Mouse (Mus musculus) layer of hippocampus, adult 18-20 months (tissue): ENCODE results near the gene Gdf15. TPM values are rescaled to one million over a fixed set of nuclear protein-coding genes. Genes with fewer than 3 reads are reported as not detected.
A peak's percentile ranks its signal among the peaks of the same experiment; 100 is the strongest.

Experiments
- DNase-seq, 2 experiments: peaks; one replicate each; pipeline ENCODE4 v3.0.0; 2022; ENCODE audit warnings: low spot score in 2 of 2
- long read RNA-seq: library from polyadenylated mRNA; stranded (forward); transcript quantifications from one replicate; pipeline ENCODE4 v2.0.0, GENCODE M21; 2021
- total RNA-seq, 2 experiments: library from RNA; stranded (reverse); gene quantifications; 2 replicates each; pipeline ENCODE4 v1.2.3; 2021

Gdf15 gene
- total RNA-seq: not detected
- long read RNA-seq: 0 reads

DNA sequence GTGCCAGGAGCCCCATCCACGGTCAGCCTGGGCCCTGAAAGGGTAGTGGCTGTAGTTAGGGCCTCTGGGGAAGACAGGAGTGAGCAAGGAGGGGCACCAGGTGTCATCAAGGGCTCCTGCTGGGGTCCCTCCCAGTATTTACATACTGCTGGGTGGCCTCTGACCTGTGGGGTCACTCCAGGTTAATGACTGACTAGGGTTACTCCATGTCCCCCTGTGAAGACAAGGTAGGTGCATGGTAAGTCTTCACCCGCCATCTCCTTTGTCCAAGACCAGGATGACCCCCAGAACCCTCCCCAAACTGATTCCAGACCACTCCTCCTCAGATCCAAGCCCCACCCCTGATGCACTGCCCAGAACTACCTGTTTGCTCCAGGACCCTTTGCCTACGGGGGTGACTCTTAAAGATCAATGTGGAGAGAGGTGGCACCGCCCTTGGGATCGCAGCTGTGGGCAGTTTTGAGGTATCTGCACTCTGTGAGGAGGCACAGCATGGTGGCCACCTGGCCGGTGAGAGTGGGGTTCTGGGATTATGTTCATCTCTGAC, at the start of gene Gdf15:
Gdf15 (minus strand) TSS at position 111 of the 547 bp plus-strand sequence.
- DNase-seq: no peak

DNA sequence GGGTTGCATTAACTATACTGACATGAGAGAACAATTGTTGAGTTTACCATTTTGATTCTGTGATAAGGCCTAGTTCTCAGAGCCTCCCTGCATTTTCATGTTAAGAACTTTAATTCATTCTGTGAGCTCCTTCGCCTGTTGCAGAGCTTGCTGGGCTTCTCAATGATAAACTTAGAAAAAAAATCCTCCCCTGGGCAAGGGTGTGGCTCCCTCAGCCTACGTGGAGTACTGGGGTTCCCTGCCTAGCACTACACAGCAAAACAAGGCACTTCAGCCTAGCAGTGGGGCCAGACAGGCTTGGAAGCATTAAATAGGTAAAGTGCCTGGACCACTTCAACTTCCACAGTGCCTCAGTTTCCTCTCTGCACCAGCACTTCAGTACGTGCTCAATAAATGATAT, 49.2 kb upstream of the Gdf15 start:
- no peak for DNase-seq

DNA sequence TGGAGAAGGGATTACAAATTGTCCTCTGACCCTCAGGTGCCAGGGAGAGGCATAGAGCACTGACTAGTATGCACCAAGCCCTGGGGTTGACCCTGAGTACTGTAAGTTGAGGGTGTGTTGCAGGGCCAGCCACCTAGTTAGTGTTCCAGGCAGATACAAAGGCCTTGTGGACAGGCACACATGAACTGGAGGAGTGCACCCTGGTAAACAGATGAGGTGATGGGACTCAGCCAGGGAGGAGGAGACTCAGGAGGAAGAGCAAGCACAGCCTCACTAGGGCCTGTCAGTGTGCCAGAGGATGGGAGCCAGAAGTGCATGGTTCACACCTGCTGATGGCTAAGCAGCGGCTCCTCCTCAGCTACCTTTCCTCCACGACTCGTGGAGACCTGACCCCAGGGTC, 47.8 kb upstream of the Gdf15 start:
- DNase-seq: no peak

DNA sequence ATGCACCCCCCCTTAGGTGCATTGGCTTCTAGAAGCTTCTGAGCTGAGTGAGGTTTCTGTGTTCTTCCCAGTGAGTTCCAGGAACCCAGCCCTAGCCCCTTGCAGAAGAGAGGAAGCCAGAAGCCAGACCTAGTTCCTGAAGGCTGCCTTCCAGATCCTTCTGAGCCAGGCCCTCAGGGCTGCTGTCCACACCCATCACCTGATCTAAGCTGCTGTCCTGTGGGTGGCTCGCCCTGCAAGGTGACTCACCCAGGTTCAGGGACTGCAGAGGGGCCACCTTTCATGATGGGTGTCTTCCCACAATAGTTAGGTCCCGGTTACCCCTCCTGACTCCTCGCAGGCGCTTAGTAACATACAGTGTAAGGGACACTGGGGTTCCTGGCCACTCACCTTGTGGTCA, 47.1 kb upstream of the Gdf15 start:
- no peak for DNase-seq

DNA sequence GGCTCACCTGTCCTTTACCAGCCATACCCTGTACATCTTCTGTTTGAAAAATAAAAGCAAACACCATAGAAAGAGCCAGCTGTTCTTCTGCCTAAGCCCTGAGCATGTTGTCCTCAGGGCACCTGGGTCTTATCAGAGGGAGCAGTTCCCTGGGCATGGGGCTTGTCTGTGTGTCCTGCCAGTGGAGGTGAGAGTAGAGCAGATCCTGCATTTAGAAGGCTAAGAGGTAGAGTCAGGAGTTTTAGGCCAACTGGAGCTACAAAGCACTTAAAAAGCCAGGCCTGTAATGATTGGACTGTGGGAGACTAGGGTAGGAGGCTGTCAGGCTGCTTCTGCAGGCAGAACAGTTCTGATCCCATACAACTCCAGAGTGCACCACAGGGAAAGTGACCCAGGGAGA, 46.4 kb upstream of the Gdf15 start:
- no peak for DNase-seq

DNA sequence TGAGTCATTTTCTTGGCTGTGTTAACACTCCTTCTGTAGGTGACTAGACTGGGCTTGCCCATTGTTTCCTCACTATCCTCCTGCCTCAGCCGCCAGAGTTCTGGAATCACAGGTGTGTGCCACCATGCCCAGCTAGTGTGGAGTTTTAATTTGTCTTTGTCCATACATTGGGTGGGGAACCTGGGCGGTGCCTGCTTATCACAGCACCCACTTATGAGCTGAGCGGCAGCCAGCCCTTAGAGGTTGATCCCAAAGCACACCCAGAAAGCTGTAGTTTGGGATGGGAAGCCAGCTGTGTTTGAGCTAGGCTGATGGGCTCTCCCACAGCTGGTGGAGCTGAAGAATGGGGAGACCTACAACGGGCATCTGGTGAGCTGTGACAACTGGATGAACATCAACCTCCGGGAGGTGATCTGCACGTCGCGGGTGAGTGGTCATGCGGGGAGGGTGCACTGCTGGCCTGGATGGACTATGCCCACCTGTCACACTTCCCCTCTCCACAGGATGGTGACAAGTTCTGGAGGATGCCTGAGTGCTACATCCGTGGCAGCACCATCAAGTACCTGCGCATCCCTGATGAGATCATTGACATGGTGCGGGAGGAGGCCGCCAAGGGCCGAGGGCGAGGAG, 45.3 kb upstream of the Gdf15 start:
- DNase-seq: no peak

DNA sequence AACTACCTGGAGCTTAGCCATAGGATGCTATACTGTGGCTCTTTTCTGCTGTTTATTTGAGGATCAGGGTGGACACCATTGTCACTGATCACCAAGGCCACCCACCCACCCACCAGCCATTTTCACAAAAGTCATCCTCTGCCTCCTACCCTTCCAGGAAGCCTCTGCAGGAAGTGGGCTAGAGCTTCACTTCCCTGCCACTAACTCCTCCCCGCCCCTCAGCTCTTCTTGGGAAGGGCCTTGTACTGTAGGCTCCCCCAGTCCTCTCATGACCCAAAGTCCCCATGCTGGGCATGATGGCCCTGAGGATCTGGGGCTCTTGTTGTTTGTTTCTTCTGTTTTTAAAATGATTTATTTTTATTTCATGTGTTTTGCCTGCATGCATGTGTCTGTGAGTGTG, 43.1 kb upstream of the Gdf15 start:
- no peak for DNase-seq

DNA sequence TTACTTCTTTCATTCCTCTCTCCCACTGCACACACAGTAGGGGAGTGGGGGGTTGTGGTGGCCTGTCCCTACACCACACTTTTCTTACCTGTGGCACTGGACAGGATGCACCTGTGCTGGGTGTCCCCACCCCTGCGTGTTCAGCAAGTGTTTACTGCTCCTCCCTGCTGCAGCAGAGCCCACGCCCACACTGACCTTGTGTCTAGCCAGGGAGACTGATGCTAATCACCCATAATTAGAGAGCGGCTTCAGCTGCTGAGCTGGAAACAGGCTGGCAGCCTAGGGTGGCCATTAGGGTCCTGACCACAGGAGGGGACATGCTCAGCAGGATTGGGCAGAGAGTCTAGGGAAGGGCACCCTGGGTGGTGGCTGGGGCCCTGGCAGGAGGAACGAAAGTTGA, 42.5 kb upstream of the Gdf15 start:
- no peak for DNase-seq

DNA sequence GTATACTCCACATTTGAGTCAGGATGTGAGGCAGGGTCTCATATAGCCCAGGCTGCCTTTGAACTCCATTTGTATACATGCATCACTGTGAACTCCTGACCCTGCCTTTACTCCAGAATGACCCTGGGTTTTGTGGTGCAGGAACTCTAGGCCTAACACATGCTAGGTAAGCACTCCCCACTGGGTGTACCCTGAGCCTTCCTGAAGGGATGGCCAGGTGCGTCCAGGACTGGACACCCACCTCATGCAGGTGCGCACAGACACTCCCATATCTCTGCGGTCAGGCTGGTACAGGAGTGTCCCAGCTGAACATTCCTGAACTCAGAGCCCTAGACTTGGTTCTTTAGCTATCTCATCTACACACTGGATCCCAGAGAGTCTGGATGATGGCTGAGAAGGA, 41.9 kb upstream of the Gdf15 start:
- no peak for DNase-seq

DNA sequence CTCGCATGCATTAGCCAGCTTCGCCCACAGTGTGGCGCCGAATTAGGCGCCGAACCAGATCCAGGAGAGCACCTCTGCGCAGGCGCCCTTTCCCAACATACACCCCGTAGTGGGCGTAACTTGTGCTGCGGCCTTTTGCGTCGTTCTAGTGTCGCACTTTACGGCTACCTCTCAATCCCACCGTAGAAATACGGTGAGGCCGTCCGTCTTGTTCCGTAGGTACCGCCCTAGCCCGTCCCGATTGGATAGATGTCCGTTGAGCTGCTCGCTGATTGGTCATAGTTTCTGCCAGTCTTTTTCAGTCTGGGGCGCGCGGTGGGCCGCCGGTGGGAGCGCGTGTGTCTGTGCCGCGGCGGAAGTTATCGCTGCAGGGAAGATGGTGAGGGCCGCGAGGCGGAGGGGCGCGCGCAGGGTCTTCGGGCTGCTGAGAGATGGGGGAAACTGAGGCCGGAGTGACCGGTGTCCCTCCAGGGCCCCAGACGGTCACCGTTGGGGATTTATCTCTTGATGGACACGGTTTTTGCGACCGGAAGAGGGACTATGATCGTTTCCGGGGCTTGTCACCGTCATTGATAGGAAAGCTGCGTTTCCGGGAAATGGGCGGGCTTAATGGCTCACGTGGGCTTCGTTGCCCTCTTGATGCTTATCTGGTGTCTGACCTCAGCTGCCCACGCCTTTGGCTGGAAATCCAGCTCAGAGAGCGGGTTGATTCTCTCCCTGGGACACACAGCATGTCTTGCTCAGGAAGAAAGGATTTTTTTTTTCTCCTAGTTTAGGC, 41.0 kb upstream of the Gdf15 start, which contains the start of gene Lsm4:
Lsm4 (plus strand) TSS at position 170 of the 778 bp plus-strand sequence.
- peak; percentile 98 to 99 for DNase-seq

DNA sequence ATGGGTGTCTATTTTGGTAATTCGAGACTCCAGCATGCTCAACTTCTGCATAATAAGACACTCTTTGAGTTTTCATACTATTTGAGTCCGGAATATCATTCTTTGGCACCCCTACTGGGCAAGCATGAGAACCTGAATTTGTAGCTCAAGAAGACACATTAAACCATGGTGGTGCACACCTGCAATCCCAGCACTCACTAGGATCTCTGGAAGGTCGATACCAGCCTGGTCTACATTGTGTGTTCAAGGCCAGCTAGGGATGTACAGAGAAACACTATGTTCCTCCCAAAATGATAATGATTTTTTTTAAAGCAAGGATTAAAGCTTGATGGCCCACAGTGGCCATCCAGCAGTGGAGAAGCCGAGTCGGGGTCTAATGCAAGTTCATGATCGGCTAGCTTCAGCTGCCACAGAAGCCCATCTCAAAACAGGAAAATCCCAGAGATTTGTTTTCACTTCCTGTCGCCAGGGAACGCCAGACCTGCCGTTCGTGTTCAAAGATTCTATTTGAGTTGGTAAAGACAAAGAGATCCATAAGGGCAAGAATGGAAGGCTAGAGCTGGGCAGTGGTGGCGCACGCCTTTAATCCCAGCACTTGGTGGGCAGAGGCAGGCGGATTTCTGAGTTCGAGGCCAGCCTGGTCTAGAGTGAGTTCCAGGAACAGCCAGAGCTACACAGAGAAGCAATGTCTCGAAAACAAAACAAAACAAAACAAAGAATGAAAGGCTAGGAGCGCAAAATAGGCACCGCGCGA, 40.2 kb upstream of the Gdf15 start:
- DNase-seq: no peak

DNA sequence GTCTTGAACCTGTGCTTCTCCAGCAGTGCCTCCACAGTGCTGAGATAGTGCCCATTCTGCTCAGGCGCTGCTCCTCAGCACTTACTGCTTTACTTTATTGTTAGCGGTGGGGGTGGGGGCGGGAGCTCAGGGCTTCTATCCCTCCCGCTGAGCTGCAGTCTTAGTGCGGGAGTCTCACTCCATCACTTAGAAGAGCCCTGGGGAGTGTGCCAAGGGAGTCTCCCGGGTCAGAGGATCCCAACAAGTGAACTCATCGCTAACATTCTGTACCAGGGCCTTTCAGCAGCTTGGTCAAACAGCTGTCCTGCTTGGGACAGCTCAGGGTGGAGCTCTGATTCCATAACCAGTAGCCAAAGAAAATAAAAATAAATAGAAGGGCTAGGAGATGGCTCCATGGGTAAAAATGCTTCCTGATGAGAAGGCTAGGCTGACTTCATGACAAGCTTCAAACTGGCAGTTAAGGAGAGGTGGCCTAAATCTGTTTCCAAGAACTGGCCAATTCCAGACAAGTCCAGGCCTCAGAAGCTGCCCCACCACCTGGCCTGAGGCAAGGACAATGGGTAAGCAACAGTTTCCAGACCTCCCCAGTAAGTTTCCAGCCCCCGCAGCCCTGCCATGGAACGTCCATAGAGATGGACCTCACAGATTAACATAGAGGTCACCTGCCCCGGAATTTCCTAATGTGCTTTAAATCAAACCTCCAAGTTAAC, 39.5 kb upstream of the Gdf15 start:
- DNase-seq: no peak

DNA sequence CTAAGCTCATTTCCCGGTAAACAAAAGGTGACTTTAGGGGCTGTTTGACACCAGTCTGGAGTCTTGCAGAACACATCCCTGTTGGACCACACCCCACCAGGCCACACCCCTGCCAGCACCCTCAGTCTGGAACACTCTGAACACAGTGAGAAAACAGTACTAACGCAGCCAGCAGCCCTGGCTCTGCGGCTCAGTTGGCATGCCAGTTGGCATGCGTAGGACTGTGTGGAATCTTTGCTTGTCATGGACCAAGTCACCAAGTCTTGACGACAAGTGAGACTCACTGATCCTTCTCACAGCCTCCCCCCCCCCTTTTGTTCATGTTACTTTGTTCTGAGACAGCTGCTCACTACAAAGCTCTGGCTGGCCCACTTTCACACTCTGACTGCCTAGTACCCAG, 34.8 kb upstream of the Gdf15 start:
- DNase-seq: peak; percentile 67 to 85

DNA sequence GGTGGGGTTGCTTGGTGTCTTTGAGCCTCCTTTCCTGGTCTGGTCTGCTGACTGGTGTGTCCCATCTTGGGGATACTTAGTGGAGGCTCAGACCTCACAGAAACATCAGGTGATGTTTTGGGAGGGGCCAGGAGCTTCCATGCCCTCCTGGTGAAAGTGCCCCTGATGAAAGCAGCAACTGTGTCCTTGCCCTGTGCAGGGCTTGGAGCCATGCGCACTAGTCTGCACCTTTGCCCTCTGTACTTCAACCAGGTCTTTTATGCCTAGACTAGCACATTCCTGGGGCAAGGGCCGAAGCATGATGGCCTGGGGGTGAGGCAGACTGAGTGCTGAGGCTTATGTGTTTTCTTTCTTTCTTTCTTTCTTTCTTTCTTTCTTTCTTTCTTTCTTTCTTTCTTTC, 33.3 kb upstream of the Gdf15 start:
- no peak for DNase-seq

DNA sequence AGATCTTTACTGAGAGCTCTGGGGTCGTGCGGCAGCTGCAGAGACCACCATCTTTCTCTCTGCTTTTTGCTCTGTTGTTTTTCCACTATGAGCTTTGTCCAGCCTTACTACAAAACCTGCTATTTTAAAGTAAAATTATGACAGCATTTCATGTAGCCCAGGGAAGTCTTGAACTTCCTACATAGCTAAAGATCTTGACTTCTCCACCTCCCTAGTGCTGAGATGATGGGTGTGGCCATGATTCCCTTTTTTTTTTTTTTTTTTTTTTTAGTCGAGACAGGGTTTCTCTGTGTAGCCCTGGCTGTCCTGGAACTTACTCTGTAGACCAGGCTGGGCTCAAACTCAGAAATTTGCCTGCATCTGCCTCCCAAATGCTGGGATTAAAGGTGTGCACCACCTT, 32.4 kb upstream of the Gdf15 start:
- DNase-seq: no peak

DNA sequence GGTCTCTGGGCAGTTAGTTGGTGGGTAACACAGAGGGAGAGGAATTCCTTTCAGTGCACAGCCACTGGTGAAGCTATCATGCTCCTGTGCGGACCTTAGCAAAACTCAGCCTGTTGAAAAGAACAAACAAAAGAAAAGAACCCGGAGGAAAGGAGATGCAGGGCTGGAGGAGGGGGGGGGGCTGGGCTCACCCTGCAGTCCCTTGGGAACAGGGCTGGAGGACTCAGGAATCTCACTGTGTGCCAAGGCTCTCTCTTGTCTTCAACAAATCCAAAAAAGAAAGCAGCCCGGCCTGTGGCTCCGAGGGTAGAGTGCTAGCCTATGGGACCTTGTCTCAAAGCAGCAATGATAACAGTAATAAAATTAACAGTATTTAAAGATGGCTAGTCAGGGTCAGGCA, 31.4 kb upstream of the Gdf15 start:
- no peak for DNase-seq

DNA sequence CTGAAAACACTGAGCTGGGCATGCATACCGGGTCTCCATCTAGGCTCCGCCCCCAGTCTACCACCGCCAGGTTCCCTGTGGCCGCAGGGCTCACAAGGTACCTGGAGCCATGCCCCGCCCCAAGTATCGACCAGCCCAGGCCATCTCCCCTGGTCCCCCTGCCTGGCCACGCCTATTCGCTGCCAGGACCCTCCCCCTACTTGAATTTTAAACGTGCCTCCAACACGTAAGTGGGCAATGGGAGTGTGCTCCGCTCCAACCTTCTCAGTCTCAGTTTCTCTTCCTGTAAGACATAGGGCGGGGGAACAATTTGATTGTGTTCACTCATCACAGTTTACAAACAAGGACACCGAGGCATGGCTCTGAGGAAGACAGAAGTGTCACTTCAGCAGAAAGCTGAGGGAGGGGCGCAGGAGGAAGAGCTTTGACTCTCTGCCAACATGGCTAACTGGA, 28.0 kb upstream of the Gdf15 start, which contains the start of gene Pgpep1:
Pgpep1 (minus strand) TSS at position 116 of the 453 bp plus-strand sequence.
- no peak for DNase-seq

DNA sequence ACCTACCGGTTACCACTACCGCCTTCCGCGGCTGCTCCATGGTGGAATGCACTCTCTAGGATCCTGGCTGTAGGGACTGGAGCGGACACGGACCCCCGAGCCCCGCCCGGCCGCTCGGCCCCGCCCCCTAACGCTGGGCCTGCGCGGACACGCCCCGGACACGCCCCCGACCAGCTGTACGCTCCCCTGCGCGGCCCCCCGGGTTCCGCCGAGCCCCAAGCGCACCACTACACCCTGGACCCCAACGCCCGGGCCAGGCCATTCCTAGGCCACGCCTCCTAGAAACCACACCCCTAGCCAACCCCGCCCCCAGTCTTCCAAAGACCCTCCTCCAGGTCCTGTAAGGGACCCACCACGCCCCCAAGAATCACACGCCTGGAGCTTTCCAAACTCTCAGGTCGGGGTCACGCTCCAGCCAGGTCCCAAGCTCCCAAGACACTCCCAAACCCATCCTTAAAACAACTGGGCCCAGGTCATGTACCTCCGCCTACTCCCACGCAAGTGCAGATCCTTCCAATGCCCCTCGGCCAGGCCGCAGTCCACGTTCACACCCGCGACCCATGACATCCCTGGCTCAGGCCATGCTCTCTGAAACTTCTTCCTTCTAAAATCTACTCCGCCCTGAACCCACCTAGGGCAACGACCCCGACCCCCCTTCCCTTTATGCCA, 27.5 kb upstream of the Gdf15 start:
- DNase-seq: peak; percentile 43 to 73

DNA sequence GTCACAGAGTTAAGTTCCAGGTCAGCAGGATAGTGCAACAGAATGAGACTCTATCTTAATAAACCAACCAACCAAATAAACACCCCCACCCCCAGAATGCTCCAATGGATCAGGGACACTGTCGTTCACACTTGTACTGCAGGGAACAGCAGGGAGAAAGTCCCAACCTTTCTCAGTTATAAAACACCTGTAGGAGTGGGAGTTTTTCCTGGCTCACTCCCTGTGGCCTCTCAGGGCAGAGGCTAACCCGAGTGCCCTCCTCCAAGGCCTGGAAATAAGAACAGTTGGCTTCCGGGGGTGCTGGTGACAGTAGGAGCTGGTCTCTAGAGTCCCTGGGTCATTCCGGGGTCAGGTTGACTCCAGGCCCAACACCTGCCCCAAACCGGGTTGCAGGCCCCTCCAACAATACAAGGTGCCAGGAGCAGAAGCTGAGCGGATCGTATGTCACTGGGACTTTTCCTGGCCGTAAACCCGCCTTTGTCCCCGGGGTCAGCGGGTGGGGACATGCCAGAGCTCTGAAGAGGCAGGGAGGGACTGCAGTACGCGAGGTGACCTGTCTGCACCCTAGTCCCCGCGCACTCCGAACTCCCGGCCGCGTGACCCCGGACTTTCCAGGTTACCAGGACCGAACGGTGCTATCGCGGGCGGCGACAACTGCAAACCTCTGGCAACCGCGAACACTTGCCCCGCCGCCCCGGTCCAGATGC, 26.8 kb upstream of the Gdf15 start:
- DNase-seq: no peak

DNA sequence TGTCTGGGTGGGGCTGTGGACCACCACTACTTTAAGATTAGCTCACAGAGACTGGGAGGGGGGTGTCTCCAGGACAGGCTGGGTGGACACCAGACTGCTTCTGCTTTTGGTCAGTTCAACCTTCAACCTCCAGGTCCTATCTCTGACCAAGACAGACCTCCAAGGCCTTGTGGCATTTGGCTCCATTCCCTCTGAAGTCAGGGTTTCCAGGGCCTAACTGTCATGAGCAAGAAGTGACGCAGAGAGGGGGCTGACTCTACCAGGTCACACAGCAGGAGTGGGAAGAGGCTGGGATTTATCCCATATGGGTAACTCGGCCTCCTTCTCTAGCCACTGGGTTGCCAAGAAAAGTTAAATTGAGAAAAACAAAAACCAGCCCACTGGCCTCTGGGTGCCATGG, 25.5 kb upstream of the Gdf15 start:
- DNase-seq: no peak
